Mouse (Mus musculus) ES-E14 (cell line): ENCODE results near the gene Syt6.

Experiments
- CHD2 ChIP-seq: IDR thresholded peaks from 2 replicates; pipeline ENCODE4 v1.6.1; 2014; ENCODE audit warnings: mild to moderate bottlenecking, low read depth, low read length, inconsistent platforms
- HCFC1 ChIP-seq: IDR thresholded peaks from 2 replicates; pipeline ENCODE4 v1.6.1; 2012; ENCODE audit warnings: low read length, inconsistent platforms, borderline replicate concordance; ENCODE audit not compliant: insufficient read depth
- MAFK ChIP-seq: IDR thresholded peaks from 2 replicates; pipeline ENCODE4 v1.6.1; 2014; ENCODE audit warnings: mild to moderate bottlenecking, low read depth, low read length, inconsistent platforms; ENCODE audit not compliant: insufficient read depth
- ZC3H11A ChIP-seq: IDR thresholded peaks from 2 replicates; pipeline ENCODE4 v1.6.1; 2012; ENCODE audit warnings: low read depth, mild to moderate bottlenecking, inconsistent platforms, low read length, borderline replicate concordance
- ZNF384 ChIP-seq: IDR thresholded peaks from 2 replicates; pipeline ENCODE4 v1.6.1; 2012; ENCODE audit warnings: low read depth, low read length, inconsistent platforms

- TF ChIP-seq MAFK (no peak), ZNF384 (no peak), HCFC1 (no peak), ZC3H11A (no peak), CHD2 (no peak)
These were observed 66.3 kb downstream of the Syt6 start for GRCm38 (mm10) chr3:103641301-103641700.
